Mouse (Mus musculus) limb, embryonic 10.5 days (tissue): ENCODE results near the gene Mymx. TPM values are rescaled to one million over a fixed set of nuclear protein-coding genes. Genes with fewer than 3 reads are reported as not detected.
A peak's percentile ranks its signal among the peaks of the same experiment; 100 is the strongest.

Experiments
- DNase-seq: peaks from one replicate; pipeline ENCODE4 v3.0.0-alpha.2; 2017; ENCODE audit warnings: low spot score
- H3K27ac ChIP-seq: fragments of 300-500 bp; sonication (generic); 2 replicates; pipeline ENCODE4 v1.5.1; 2016; ENCODE audit warnings: mild to moderate bottlenecking
- H3K27me3 ChIP-seq: fragments of 300-500 bp; sonication (generic); 2 replicates; pipeline ENCODE4 v1.6.1; 2016; ENCODE audit warnings: low read depth, mild to moderate bottlenecking; ENCODE audit not compliant: poor library complexity, severe bottlenecking
- H3K36me3 ChIP-seq: fragments of 300-500 bp; sonication (generic); 2 replicates; pipeline ENCODE4 v1.6.1; 2016; ENCODE audit warnings: mild to moderate bottlenecking, moderate library complexity
- H3K4me1 ChIP-seq: fragments of 300-500 bp; sonication (generic); 2 replicates; pipeline ENCODE4 v1.6.1; 2016
- H3K4me3 ChIP-seq: fragments of 300-500 bp; sonication (generic); 2 replicates; pipeline ENCODE4 v1.5.1; 2016; ENCODE audit warnings: mild to moderate bottlenecking, moderate library complexity
- H3K9me3 ChIP-seq: fragments of 300-500 bp; sonication (generic); replicated peaks from 2 replicates; pipeline ENCODE4 v1.6.1; 2016; ENCODE audit warnings: mild to moderate bottlenecking
- WGBS: fragments of 180-500 bp; shearing (Covaris S2); methylation state at CpG from one replicate; pipeline ENCODE4 v1.1.7; 2016; 5-methylcytosine and 5-hydroxymethylcytosine counted together
- polyA plus RNA-seq: library from polyadenylated mRNA; unstranded; fragments of >200 nt; fragmentation: Nextera tagmentation; extraction: Ambion mirVana; gene quantifications from 2 replicates; pipeline ENCODE4 v1.2.1, GENCODE M21; 2016

Gene Mymx
- 1.2 TPM in 1 of 2 replicates, not detected in the other for polyA plus RNA-seq

- DNase-seq = peak; percentile 60
- Histone ChIP-seq H3K27ac (peak within 1 kb of the TSS; percentile 48), H3K4me3 (peak within 1 kb of the TSS; percentile 36), H3K27me3 (peaks cover 44% of the 10 kb centered on the region), H3K9me3 (no peaks in the 10 kb centered on the region), H3K4me1 (peaks cover 48% of the 10 kb centered on the region), H3K36me3 (no peaks in the 10 kb centered on the region)
- WGBS = 35% methylated on average over 6 of the region's 6 CpGs
Observed at GRCm38 (mm10) chr17:45601877-45602304, at the start of gene Mymx. Gene Mymx (minus strand): TSS chr17:45602102.

DNA sequence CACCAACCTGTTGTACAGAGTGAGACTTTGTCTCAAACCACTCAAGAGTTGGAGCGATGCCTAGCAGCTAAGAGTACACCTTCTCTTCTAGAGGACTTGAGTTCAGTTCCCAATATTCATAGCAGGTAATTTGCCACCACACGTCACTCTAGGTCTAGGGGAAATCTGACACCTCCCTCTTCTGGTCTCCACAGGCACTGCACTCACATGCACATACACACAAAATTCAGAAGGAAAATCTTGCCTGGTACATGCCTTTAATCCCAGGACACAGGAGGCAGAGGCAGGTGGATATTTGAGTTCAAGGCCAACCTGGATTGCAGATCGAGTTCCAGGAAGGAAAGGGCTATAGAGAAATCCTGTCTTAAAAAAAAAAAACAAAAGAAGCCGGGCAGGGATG is 42.3 kb upstream of the Mymx start:
- Histone ChIP-seq H3K9me3 (no peaks in the 10 kb centered on the region), H3K4me3 (no peak overlapping the region), H3K27ac (no peak overlapping the region), H3K27me3 (no peaks in the 10 kb centered on the region), H3K36me3 (no peaks in the 10 kb centered on the region), H3K4me1 (peaks cover 2% of the 10 kb centered on the region; the same call in 1 of the 2 replicates)
- WGBS = 92% methylated on average over 4 of the region's 4 CpGs
- DNase-seq = no peak

- Histone ChIP-seq H3K4me1 (peaks cover 2% of the 10 kb centered on the region; the same call in 1 of the 2 replicates), H3K4me3 (no peak overlapping the region), H3K27me3 (no peaks in the 10 kb centered on the region), H3K36me3 (no peaks in the 10 kb centered on the region), H3K27ac (0 out of 2 replicates have a peak overlapping the region, but pooled peaks have one; percentile 26), H3K9me3 (no peaks in the 10 kb centered on the region)
- peak; percentile 86 for DNase-seq
- 22% methylated on average over 12 of the region's 12 CpGs for WGBS
Observed at GRCm38 (mm10) chr17:45642701-45643100, 40.8 kb upstream of the Mymx start.

GRCm38 (mm10) chr17:45641981-45642380 is 40.1 kb upstream of the Mymx start:
- no peak overlapping the region for H3K27ac ChIP-seq
- 91% methylated on average over 8 of the region's 8 CpGs for WGBS

GRCm38 (mm10) chr17:45638596-45639295 is 36.8 kb upstream of the Mymx start:
- no peaks in the 10 kb centered on the region for H3K36me3 ChIP-seq
- H3K4me3 ChIP-seq = no peak overlapping the region
- 0 out of 2 replicates have a peak overlapping the region, but pooled peaks have one; percentile 28 for H3K27ac ChIP-seq
- H3K9me3 ChIP-seq = no peaks in the 10 kb centered on the region
- 79% methylated on average over 16 of the region's 16 CpGs for WGBS
- no peak for DNase-seq
- H3K4me1 ChIP-seq = peaks cover 2% of the 10 kb centered on the region; the same call in 1 of the 2 replicates
- H3K27me3 ChIP-seq = no peaks in the 10 kb centered on the region

More at GRCm38 (mm10) chr17:45641981-45642380, 40.1 kb upstream of the Mymx start:
- Histone ChIP-seq H3K4me3 (no peak overlapping the region), H3K36me3 (no peaks in the 10 kb centered on the region), H3K9me3 (no peaks in the 10 kb centered on the region), H3K27me3 (no peaks in the 10 kb centered on the region), H3K4me1 (peaks cover 2% of the 10 kb centered on the region; the same call in 1 of the 2 replicates)
- no peak for DNase-seq

DNA sequence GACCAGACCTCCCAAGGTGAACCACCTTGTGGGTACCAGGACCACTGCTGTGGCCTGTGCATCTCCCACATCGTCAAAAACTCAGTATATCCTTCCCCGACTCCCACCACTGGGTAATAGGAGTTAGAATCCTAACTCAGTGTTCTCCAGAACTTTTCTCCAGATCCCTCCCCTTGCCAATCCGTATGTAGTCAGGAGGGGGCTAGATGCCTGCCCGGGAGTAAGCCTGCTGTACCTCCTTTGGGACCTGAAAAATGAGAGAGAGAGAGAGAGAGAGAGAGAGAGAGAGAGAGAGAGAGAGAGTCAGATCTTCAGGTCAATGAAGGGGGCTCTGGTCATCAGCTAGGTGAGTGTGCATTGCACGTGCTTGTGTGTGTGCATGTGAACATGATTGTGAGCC is 32.1 kb upstream of the Mymx start:
- no peak overlapping the region for H3K4me3 ChIP-seq
- H3K4me1 ChIP-seq = peaks cover 19% of the 10 kb centered on the region
- H3K9me3 ChIP-seq = no peaks in the 10 kb centered on the region
- no peaks in the 10 kb centered on the region for H3K36me3 ChIP-seq
- no peak overlapping the region for H3K27ac ChIP-seq
- WGBS = 76% methylated on average over 5 of the region's 5 CpGs
- DNase-seq = no peak
- peaks cover 1% of the 10 kb centered on the region; the same call in 1 of the 2 replicates for H3K27me3 ChIP-seq

GRCm38 (mm10) chr17:45631940-45632339 is 30.0 kb upstream of the Mymx start:
- peaks cover 24% of the 10 kb centered on the region for H3K4me1 ChIP-seq
- WGBS = 86% methylated on average over 6 of the region's 6 CpGs
- H3K9me3 ChIP-seq = no peaks in the 10 kb centered on the region
- H3K27me3 ChIP-seq = peaks cover 11% of the 10 kb centered on the region; the same call in 1 of the 2 replicates
- no peaks in the 10 kb centered on the region for H3K36me3 ChIP-seq
- H3K4me3 ChIP-seq = no peak overlapping the region
- DNase-seq = no peak
- H3K27ac ChIP-seq = no peak overlapping the region

- no peak for DNase-seq
- no peaks in the 10 kb centered on the region for H3K9me3 ChIP-seq
- WGBS = 51% methylated on average over 3 of the region's 3 CpGs
- peaks cover 30% of the 10 kb centered on the region for H3K4me1 ChIP-seq
- no peak overlapping the region for H3K27ac ChIP-seq
- H3K27me3 ChIP-seq = peaks cover 11% of the 10 kb centered on the region; the same call in 1 of the 2 replicates
- H3K4me3 ChIP-seq = peak overlapping the region; percentile 56; the same call in 1 of the 2 replicates
- H3K36me3 ChIP-seq = no peaks in the 10 kb centered on the region
Observed at GRCm38 (mm10) chr17:45630992-45631391, 29.1 kb upstream of the Mymx start.

GRCm38 (mm10) chr17:45629861-45630694 is 28.2 kb upstream of the Mymx start:
- H3K27ac ChIP-seq = peak overlapping the region; percentile 79
- WGBS = 3% methylated on average over 34 of the region's 34 CpGs

DNA sequence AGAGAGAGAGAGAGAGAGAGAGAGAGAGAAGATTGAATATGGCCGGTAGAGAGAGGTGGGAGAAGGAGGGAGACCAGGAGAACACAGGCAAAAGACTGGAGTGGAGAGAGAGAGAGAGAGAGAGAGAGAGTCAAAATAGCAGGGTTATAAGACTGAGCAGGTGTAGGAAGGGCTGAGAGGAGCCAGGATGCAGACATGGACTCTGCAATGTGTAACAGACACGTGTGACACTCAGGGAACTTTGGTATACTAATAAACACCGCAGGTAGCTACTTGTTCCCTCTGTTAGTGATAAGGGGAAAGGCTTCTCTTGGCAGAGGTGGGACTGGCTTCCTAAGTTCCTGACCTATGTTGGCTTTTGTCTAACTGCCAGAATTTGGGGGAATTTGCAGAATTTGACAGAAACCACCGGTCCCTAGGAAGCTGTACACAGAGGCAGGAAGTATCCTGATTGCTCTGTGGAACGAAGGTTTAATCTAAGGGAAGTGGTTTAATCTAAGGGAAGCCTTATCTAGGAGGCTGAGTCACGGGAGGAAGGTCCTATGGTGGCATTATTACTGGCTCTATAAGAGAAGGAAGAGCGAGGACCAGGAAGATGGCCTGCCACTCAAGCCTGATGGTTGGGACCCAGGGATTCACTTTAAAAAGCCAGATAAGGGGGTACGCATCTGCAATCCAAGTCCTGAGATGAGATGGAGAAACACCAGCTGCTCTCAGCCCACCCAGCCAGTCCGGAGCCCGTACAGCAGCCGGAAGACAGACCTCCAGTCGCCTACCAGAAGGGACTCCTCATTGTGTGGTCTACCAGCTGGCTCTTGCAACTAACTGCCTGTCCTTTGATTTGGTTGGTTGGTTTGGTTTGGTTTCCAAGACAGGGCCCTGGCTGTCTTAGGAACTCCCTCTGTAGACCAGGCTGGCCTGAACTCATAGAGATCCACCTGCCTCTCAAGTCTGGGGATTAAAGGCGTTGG is 27.3 kb upstream of the Mymx start:
- Histone ChIP-seq H3K36me3 (no peaks in the 10 kb centered on the region), H3K27ac (peak overlapping the region; percentile 79; the same call in 1 of the 2 replicates), H3K27me3 (peaks cover 11% of the 10 kb centered on the region; the same call in 1 of the 2 replicates), H3K9me3 (no peaks in the 10 kb centered on the region), H3K4me1 (peaks cover 30% of the 10 kb centered on the region), H3K4me3 (peak overlapping the region; percentile 56)
- no peak for DNase-seq
- 77% methylated on average over 13 of the region's 13 CpGs for WGBS

More at GRCm38 (mm10) chr17:45629861-45630694, 28.2 kb upstream of the Mymx start:
- peaks cover 30% of the 10 kb centered on the region for H3K4me1 ChIP-seq
- H3K36me3 ChIP-seq = no peaks in the 10 kb centered on the region
- peak; percentile 69 for DNase-seq
- peaks cover 11% of the 10 kb centered on the region; the same call in 1 of the 2 replicates for H3K27me3 ChIP-seq
- peak overlapping the region; percentile 56 for H3K4me3 ChIP-seq
- H3K9me3 ChIP-seq = no peaks in the 10 kb centered on the region

GRCm38 (mm10) chr17:45628160-45628559 is 26.3 kb upstream of the Mymx start:
- WGBS = 32% methylated on average over 3 of the region's 3 CpGs
- no peak for DNase-seq
- H3K27me3 ChIP-seq = peaks cover 11% of the 10 kb centered on the region; the same call in 1 of the 2 replicates
- peaks cover 30% of the 10 kb centered on the region for H3K4me1 ChIP-seq
- H3K9me3 ChIP-seq = no peaks in the 10 kb centered on the region
- no peak overlapping the region for H3K4me3 ChIP-seq
- no peaks in the 10 kb centered on the region for H3K36me3 ChIP-seq
- H3K27ac ChIP-seq = no peak overlapping the region
